Mouse (Mus musculus): ENCODE measurements around the gene Olfr638. TPM values are rescaled to one million over a fixed set of nuclear protein-coding genes. Genes with fewer than 3 reads are reported as not detected.

Gene Olfr638
- polyA plus RNA-seq, 1 experiment from 2014 or later = not detected

Other genes starting within 250 kb of the Olfr638 start
- not detected in 2 replicates for gene Olfr630, start 241.4 kb upstream of the Olfr638 start, polyA plus RNA-seq (2016; fragmentation: Nextera tagmentation; extraction: Ambion mirVana)
- not detected in 2 replicates for gene Olfr69, start 227.2 kb upstream of the Olfr638 start, polyA plus RNA-seq (2016; fragmentation: Nextera tagmentation; extraction: Ambion mirVana)
- gene Olfr68, start 219.0 kb upstream of the Olfr638 start, polyA plus RNA-seq (2016; fragmentation: Nextera tagmentation; extraction: Ambion mirVana) = not detected in 2 replicates
- not detected in 2 replicates for gene Olfr67, start 206.9 kb upstream of the Olfr638 start, polyA plus RNA-seq (2016; fragmentation: Nextera tagmentation; extraction: Ambion mirVana)
- gene Hbb-bt, start 184.8 kb upstream of the Olfr638 start, polyA plus RNA-seq (2016; fragmentation: Nextera tagmentation; extraction: Ambion mirVana) = 187 and 377 TPM in 2 replicates
- 78.1 and 116 TPM in 2 replicates for gene Hbb-bs, start 170.7 kb upstream of the Olfr638 start, polyA plus RNA-seq (2016; fragmentation: Nextera tagmentation; extraction: Ambion mirVana)
- 0.63 TPM in 1 of 2 replicates, not detected in the other for gene Hbb-bh2, start 158.2 kb upstream of the Olfr638 start, polyA plus RNA-seq (2016; fragmentation: Nextera tagmentation; extraction: Ambion mirVana)
- gene Hbb-bh1, start 155.6 kb upstream of the Olfr638 start, polyA plus RNA-seq (2016; fragmentation: Nextera tagmentation; extraction: Ambion mirVana) = 3,568 and 4,570 TPM in 2 replicates
- 8,684 and 9,134 TPM in 2 replicates for gene Hbb-y, start 145.5 kb upstream of the Olfr638 start, polyA plus RNA-seq (2016; fragmentation: Nextera tagmentation; extraction: Ambion mirVana)
- not detected in 2 replicates for gene Olfr66, start 112.5 kb upstream of the Olfr638 start, polyA plus RNA-seq (2016; fragmentation: Nextera tagmentation; extraction: Ambion mirVana)
- not detected in 2 replicates for gene Olfr64, start 104.3 kb upstream of the Olfr638 start, polyA plus RNA-seq (2016; fragmentation: Nextera tagmentation; extraction: Ambion mirVana)
- not detected in 2 replicates for gene Olfr65, start 95.3 kb upstream of the Olfr638 start, polyA plus RNA-seq (2016; fragmentation: Nextera tagmentation; extraction: Ambion mirVana)
- not detected in 2 replicates for gene Olfr631, start 69.9 kb upstream of the Olfr638 start, polyA plus RNA-seq (2016; fragmentation: Nextera tagmentation; extraction: Ambion mirVana)
- gene Olfr632, start 64.4 kb upstream of the Olfr638 start, polyA plus RNA-seq (2016; fragmentation: Nextera tagmentation; extraction: Ambion mirVana) = not detected in 2 replicates
- not detected in 2 replicates for gene Olfr633, start 54.3 kb upstream of the Olfr638 start, polyA plus RNA-seq (2016; fragmentation: Nextera tagmentation; extraction: Ambion mirVana)
- gene Olfr635, start 27.6 kb upstream of the Olfr638 start, polyA plus RNA-seq (2016; fragmentation: Nextera tagmentation; extraction: Ambion mirVana) = 0.03 TPM in 1 of 2 replicates, not detected in the other
- gene Olfr639, start 18.6 kb downstream of the Olfr638 start, polyA plus RNA-seq (2016; fragmentation: Nextera tagmentation; extraction: Ambion mirVana) = 0.02 TPM in 1 of 2 replicates, not detected in the other
- gene Olfr640, start 26.8 kb downstream of the Olfr638 start, polyA plus RNA-seq (2016; fragmentation: Nextera tagmentation; extraction: Ambion mirVana) = not detected in 2 replicates
- gene Olfr641, start 36.7 kb downstream of the Olfr638 start, polyA plus RNA-seq (2016; fragmentation: Nextera tagmentation; extraction: Ambion mirVana) = not detected in 2 replicates
- gene Olfr642, start 53.9 kb downstream of the Olfr638 start, polyA plus RNA-seq (2016; fragmentation: Nextera tagmentation; extraction: Ambion mirVana) = not detected in 2 replicates
- not detected in 2 replicates for gene 4930516K23Rik, start 62.7 kb downstream of the Olfr638 start, polyA plus RNA-seq (2016; fragmentation: Nextera tagmentation; extraction: Ambion mirVana)
- gene Olfr644, start 73.1 kb downstream of the Olfr638 start, polyA plus RNA-seq (2016; fragmentation: Nextera tagmentation; extraction: Ambion mirVana) = not detected in 2 replicates
- gene Olfr645, start 86.7 kb downstream of the Olfr638 start, polyA plus RNA-seq (2016; fragmentation: Nextera tagmentation; extraction: Ambion mirVana) = not detected in 2 replicates
- not detected in 2 replicates for gene Olfr646, start 106.1 kb downstream of the Olfr638 start, polyA plus RNA-seq (2016; fragmentation: Nextera tagmentation; extraction: Ambion mirVana)
- gene Ubqln5, start 131.1 kb downstream of the Olfr638 start, polyA plus RNA-seq (2016; fragmentation: Nextera tagmentation; extraction: Ambion mirVana) = not detected in 2 replicates
- gene Olfr643, start 138.7 kb downstream of the Olfr638 start, polyA plus RNA-seq (2016; fragmentation: Nextera tagmentation; extraction: Ambion mirVana) = not detected in 2 replicates
- gene Ubqln3, start 144.5 kb downstream of the Olfr638 start, polyA plus RNA-seq (2016; fragmentation: Nextera tagmentation; extraction: Ambion mirVana) = not detected in 2 replicates
- not detected in 2 replicates for gene Ubqlnl, start 151.8 kb downstream of the Olfr638 start, polyA plus RNA-seq (2016; fragmentation: Nextera tagmentation; extraction: Ambion mirVana)
- gene Olfm5, start 166.1 kb downstream of the Olfr638 start, polyA plus RNA-seq (2016; fragmentation: Nextera tagmentation; extraction: Ambion mirVana) = not detected in 2 replicates
- gene Olfr648, start 184.6 kb downstream of the Olfr638 start, polyA plus RNA-seq (2016; fragmentation: Nextera tagmentation; extraction: Ambion mirVana) = 0.31 and 0.32 TPM in 2 replicates
- not detected in 2 replicates for gene Olfr649, start 197.2 kb downstream of the Olfr638 start, polyA plus RNA-seq (2016; fragmentation: Nextera tagmentation; extraction: Ambion mirVana)
- 3.5 and 5.7 TPM in 2 replicates for gene Trim6, start 220.0 kb downstream of the Olfr638 start, polyA plus RNA-seq (2016; fragmentation: Nextera tagmentation; extraction: Ambion mirVana)
- 0.85 TPM in 2 replicates for gene Trim34a, start 245.7 kb downstream of the Olfr638 start, polyA plus RNA-seq (2016; fragmentation: Nextera tagmentation; extraction: Ambion mirVana)